Mouse (Mus musculus) kidney, adult 18-20 months (tissue): ENCODE data around the gene Elp5.
"Not testable (repeated sequence)": the region's sequence is repeated elsewhere in the genome, so short reads cannot be mapped to it uniquely, and the experiment has no call there.

ENCODE experiments used
- DNase-seq: peaks from one replicate; pipeline ENCODE4 v3.0.0; 2021

Gene Elp5

GRCm38 (mm10) chr11:69982225-69982624 is at the start of gene Elp5:
Elp5 (minus strand) TSS chr11:69982517.
- DNase-seq = no peak

GRCm38 (mm10) chr11:70031321-70031670 is 49.0 kb upstream of the Elp5 start:
- no peak for DNase-seq

- no peak for DNase-seq
Measured at GRCm38 (mm10) chr11:70030651-70031320, 48.5 kb upstream of the Elp5 start.

GRCm38 (mm10) chr11:70029829-70030550 is 47.7 kb upstream of the Elp5 start:
- DNase-seq = no peak

- no peak for DNase-seq
Measured at GRCm38 (mm10) chr11:70029130-70029801, 46.9 kb upstream of the Elp5 start.

- no peak for DNase-seq
Measured at GRCm38 (mm10) chr11:70028401-70029129, 46.2 kb upstream of the Elp5 start.

- no peak for DNase-seq
Measured at GRCm38 (mm10) chr11:70027397-70027796, 45.1 kb upstream of the Elp5 start.

GRCm38 (mm10) chr11:70026689-70027088 is 44.4 kb upstream of the Elp5 start:
- DNase-seq = no peak

GRCm38 (mm10) chr11:70024151-70024514 is 41.8 kb upstream of the Elp5 start:
- no peak for DNase-seq

- DNase-seq = no peak
Measured at GRCm38 (mm10) chr11:70023481-70024150, 41.3 kb upstream of the Elp5 start.

- peak; percentile 96 for DNase-seq
Measured at GRCm38 (mm10) chr11:70021264-70022132, 39.2 kb upstream of the Elp5 start.

- peak; percentile 75 for DNase-seq
Measured at GRCm38 (mm10) chr11:70020731-70021263, 38.5 kb upstream of the Elp5 start.

GRCm38 (mm10) chr11:70020022-70020631 is 37.8 kb upstream of the Elp5 start:
- no peak for DNase-seq

GRCm38 (mm10) chr11:70019495-70020021 is 37.2 kb upstream of the Elp5 start:
- DNase-seq = no peak

- no peak for DNase-seq
Measured at GRCm38 (mm10) chr11:70018131-70018990, 36.0 kb upstream of the Elp5 start.

- DNase-seq = no peak
Measured at GRCm38 (mm10) chr11:70017199-70017767, 35.0 kb upstream of the Elp5 start.

- no peak for DNase-seq
Measured at GRCm38 (mm10) chr11:70016669-70017068, 34.4 kb upstream of the Elp5 start, which contains the start of gene Dlg4. Dlg4 (plus strand) TSS chr11:70016942.

GRCm38 (mm10) chr11:70016177-70016576 is 33.9 kb upstream of the Elp5 start:
- not testable (repeated sequence) for DNase-seq

GRCm38 (mm10) chr11:70015677-70016076 is 33.4 kb upstream of the Elp5 start:
- no peak for DNase-seq
